Mouse (Mus musculus): ENCODE measurements around the gene Olfr597.
"Not testable (repeated sequence)": the region's sequence is repeated elsewhere in the genome, so short reads cannot be mapped to it uniquely, and the experiment has no call there.

Gene Olfr597

DNA sequence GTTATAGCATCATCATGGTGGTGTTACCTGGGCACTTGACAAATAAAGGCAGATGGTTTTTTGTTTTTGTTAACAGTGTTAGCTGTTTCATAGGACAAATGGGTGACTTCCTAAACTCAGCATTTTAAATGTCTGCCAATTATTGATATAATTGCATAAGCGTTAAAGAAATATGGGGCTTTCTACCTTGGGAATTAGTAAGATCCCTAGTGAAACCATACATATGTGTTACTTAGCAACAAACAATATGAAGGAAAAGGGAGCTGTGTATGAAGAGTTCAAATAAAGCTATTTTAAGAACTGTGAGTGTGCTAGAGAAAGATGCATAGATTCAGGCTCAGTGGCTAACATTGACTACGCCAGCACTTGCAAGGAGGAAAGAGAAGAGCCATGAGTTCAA, at the start of gene Olfr597:
Olfr597 (plus strand) TSS at position 301 of the 400 bp plus-strand sequence.
- not testable (repeated sequence) for TF ChIP-seq GATA4 (IDR thresholded peaks at IDR 0.05; ENCODE audit: insufficient replicate concordance, low read length)

DNA sequence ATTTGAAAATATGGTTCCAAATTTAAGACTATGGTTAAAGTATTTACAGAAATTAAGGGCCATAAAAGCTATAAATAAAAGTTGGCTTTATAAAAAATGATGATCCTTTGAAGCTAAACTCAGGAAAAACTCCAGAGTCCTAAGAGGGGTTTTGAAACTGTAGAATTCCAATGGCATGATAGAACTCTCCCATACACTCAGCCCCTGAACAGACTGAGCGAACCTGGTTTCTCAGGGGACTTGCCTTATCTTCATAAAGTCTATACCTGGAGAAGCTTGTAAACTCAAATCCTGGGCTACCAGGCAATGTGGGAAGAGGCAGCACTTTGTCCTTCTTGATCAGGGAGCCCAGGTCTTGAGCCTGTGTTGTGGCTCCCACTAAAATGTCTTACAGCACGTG, 10.8 kb upstream of the Olfr597 start, which contains the start of gene Olfr596:
Olfr596 (plus strand) TSS at position 301 of the 400 bp plus-strand sequence.
- not testable (repeated sequence) for TF ChIP-seq GATA4 (IDR thresholded peaks at IDR 0.05; ENCODE audit: insufficient replicate concordance, low read length)

DNA sequence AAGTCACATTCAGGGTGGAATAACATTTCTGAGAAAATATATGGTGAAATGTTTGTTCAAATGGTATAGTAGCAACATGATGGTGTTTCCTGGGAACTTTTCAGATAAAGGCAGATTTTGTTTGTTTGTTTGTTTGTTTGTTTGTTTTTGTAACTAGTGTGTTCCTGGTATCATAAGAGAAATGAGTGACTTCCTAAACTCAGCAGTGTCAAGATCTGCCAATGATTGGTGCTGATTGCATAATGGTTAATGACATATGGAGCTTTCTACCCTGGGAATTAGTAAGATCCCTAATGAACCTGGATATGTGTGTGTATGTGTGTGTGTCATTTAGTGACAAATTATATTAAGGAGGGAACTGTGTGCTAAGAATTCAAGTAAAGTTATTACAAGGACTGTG, 7.2 kb downstream of the Olfr597 start, which contains the start of gene Olfr598:
Olfr598 (plus strand) TSS at position 301 of the 400 bp plus-strand sequence.
- no peak for TF ChIP-seq GATA4 (IDR thresholded peaks at IDR 0.05; ENCODE audit: insufficient replicate concordance, low read length)

DNA sequence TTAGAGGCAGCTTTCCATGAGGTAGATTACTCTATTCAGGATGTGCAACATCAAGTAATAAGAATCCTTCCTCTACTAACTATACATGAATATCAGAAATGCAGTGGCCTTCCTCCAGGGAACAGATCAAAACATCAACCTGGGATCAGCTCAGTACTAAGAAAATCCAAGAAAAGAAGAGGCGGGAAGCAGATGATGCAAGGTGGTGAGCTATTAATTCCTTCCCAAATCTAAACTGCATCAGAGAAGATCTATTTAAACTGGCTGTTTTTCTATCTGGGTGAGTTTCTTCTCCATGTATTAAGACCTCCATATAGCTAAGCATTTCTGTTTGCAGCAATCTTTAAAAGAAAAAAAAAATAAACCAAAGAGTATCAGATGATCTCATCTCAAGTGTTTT, 19.5 kb downstream of the Olfr597 start, which contains the start of gene Olfr599:
Olfr599 (plus strand) TSS at position 301 of the 400 bp plus-strand sequence.
- TF ChIP-seq GATA4 (IDR thresholded peaks at IDR 0.05; ENCODE audit: insufficient replicate concordance, low read length) = no peak

DNA sequence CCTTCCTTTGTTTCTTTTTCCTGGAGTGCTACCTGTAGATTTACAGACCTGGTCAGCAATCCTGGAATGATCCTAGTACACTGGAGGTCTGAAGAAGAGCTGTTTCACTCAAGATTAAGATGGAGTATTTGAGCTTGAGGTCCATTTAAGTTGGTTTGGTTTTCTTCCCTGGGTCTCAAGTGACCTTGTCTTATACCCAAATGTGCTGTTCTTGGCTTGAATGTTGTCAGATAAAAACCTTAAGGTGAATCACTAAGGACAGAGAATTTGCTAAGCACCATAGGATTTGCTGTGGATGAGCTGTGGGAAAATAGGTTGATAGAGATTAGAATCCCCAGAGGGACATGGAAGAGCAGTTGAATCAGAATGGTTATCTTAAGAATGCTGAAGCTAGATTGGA, 33.5 kb downstream of the Olfr597 start, which contains the start of gene Olfr600:
Olfr600 (minus strand) TSS at position 101 of the 400 bp plus-strand sequence.
- no peak for TF ChIP-seq GATA4 (IDR thresholded peaks at IDR 0.05; ENCODE audit: insufficient replicate concordance, low read length)

DNA sequence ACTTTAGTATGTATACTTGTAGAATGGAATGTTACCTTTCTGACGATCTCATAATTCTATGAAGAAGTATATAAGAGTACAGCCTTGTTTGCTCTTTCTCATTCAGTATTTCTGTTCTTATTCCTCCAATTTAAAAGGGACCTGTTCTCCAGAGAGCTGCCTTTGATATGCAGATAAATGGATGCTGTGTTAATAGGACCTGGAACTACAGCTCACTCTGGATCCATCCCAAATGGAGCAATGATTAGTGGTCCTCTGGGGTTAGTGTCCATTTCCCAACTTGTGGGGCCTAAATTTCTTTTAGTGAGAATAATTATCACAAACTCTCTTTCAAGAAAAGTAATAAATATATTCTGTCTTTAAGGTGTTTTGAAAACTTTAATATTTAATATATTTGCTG, 46.4 kb downstream of the Olfr597 start, which contains the start of gene Olfr601:
Olfr601 (minus strand) TSS at position 101 of the 400 bp plus-strand sequence.
- TF ChIP-seq GATA4 (IDR thresholded peaks at IDR 0.05; ENCODE audit: insufficient replicate concordance, low read length) = no peak

Measured in liver, adult (tissue).